Mouse (Mus musculus) liver, embryonic 18 days (tissue): Measurements from ENCODE around the gene Tars2. TPM values are rescaled to one million over a fixed set of nuclear protein-coding genes. Genes with fewer than 3 reads are reported as not detected.

Experiments used
- polyA plus RNA-seq: library from polyadenylated mRNA; depleted of rRNA; stranded (reverse); fragments of >200 nt; gene quantifications from 2 replicates; pipeline ENCODE4 v1.2.3, GENCODE M21; 2012; rRNA removed

Gene Tars2
- polyA plus RNA-seq: 17.8 and 20.3 TPM in 2 replicates

DNA sequence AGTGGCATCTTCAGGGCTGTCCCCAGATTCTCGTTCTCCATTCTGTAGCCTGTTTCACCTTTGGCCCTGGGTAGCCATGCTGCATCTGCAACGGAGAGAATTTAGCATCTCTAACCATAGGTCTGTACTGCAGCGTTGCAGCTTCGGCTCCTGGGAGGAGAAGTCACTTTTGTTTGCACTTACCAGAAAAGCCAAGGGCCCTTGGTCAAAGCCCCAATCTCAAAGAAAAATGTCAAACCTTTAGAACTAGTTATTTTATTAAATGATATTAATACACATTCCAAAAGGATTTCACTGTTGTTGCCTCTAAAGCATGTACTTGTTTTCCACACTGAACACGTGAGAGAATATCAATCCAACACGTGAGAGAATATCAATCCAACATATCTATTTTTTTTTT, at the start of gene Tars2:
TSS of gene Tars2 (minus strand) at position 101 of the 400 bp plus-strand sequence.

DNA sequence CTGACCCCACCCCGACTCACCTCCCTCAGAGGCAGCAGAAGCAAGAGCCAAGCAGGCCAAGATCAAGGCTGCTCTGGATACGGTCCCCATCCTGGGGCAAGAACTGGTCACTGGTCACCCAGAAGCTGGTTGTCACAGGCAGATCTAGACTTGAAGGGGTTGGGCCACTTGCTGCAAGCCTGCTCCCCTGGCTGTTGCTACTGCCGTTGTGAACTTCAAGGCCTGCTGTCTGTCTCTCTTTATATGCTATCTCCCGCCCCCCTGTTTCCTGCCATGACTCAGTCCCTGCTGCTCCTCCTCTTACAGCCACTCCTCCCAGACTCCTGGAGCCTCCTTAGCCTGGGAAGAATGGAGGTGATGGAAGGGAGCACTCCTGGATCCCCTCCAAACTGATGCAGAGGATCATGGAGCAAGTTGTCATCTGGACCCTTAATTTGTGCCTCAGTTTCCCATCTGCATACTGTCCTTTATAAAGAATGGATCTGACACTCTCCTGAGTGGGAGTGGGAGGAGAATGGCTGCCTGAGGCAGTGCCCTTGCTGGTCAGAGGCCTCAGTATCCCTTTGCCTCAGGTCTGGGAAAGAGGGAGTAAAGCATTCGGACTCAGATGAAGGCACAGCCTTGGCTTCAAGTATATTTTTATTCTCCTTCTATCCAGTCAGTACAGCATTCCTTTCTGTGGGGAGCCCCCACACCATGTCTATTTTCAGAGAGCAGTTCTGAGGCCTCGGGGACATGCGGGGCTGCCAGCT, 20.5 kb downstream of the Tars2 start, which contains the start of gene Ecm1:
TSS of gene Ecm1 (minus strand) at position 217 of the 752 bp plus-strand sequence.

Other genes with a start within 250 kb of the Tars2 start
- gene Ctss, start 233.4 kb downstream of the Tars2 start, polyA plus RNA-seq: 48.7 and 63.1 TPM in 2 replicates
- not detected in 2 replicates for gene Hormad1, start 200.5 kb downstream of the Tars2 start, polyA plus RNA-seq
- gene Golph3l, start 171.3 kb downstream of the Tars2 start, polyA plus RNA-seq: 9.9 and 10.3 TPM in 2 replicates
- gene Ensa, start 135.2 kb downstream of the Tars2 start, polyA plus RNA-seq: 11.0 and 11.3 TPM in 2 replicates
- gene Mcl1, start 101.4 kb downstream of the Tars2 start, polyA plus RNA-seq: 35.9 and 40.1 TPM in 2 replicates
- gene Adamtsl4, start 72.3 kb downstream of the Tars2 start, polyA plus RNA-seq: 0.88 and 1.5 TPM in 2 replicates
- gene Ecm1, start 20.6 kb downstream of the Tars2 start, polyA plus RNA-seq: 50.8 and 75.0 TPM in 2 replicates
- 4.3 and 5.5 TPM in 2 replicates for gene Rprd2, start 58.7 kb upstream of the Tars2 start, polyA plus RNA-seq
- 12.6 and 13.8 TPM in 2 replicates for gene Prpf3, start 95.7 kb upstream of the Tars2 start, polyA plus RNA-seq
- 95.6 and 96.2 TPM in 2 replicates for gene Mrps21, start 111.3 kb upstream of the Tars2 start, polyA plus RNA-seq
- gene Ciart, start 122.0 kb upstream of the Tars2 start, polyA plus RNA-seq: 0.85 and 1.1 TPM in 2 replicates
- 5.3 and 6.8 TPM in 2 replicates for gene BC028528, start 131.8 kb upstream of the Tars2 start, polyA plus RNA-seq
- gene Aph1a, start 133.8 kb upstream of the Tars2 start, polyA plus RNA-seq: 27.8 and 30.9 TPM in 2 replicates
- gene Car14, start 144.5 kb upstream of the Tars2 start, polyA plus RNA-seq: 9.3 and 12.0 TPM in 2 replicates
- 59.5 and 63.3 TPM in 2 replicates for gene Anp32e, start 169.0 kb upstream of the Tars2 start, polyA plus RNA-seq
- 16.3 and 19.0 TPM in 2 replicates for gene Plekho1, start 235.8 kb upstream of the Tars2 start, polyA plus RNA-seq